Mouse (Mus musculus): ENCODE measurements at regions not wholly inside any gene's neighbourhood (a gene's known extent, or its start where the extent isn't known, plus 50 kb on each side); places are given as distances from the start of the nearest gene placed in this dataset.

- ATAC-seq (replicated peaks; ENCODE audit: low FRiP score), result no peak
- Histone ChIP-seq H3K4me2 (no peak overlapping the region), H3K9ac (no peak overlapping the region), H3K27me3 (peaks cover 10% of the 10 kb centered on the region), H3K4me3 (replicated peaks) (no peak overlapping the region), H3K9me3 (replicated peaks) (no peaks in the 10 kb centered on the region), H3K4me1 (peaks cover 18% of the 10 kb centered on the region), H3K36me3 (no peaks in the 10 kb centered on the region), H3K27ac (no peak overlapping the region)
- WGBS, result 87% methylated on average over 4 of the region's 4 CpGs
Observed at GRCm38 (mm10) chr13:47858946-47859345, 402.1 kb upstream of the Id4 start.

- H3K4me2 ChIP-seq, result no peak overlapping the region
- no peak for ATAC-seq (replicated peaks; ENCODE audit: low FRiP score)
- H3K36me3 ChIP-seq, result no peaks in the 10 kb centered on the region
- H3K9ac ChIP-seq, result no peak overlapping the region
- H3K9me3 ChIP-seq (replicated peaks), result no peaks in the 10 kb centered on the region
- no peak overlapping the region for H3K4me3 ChIP-seq (replicated peaks)
- H3K4me1 ChIP-seq, result peaks cover 14% of the 10 kb centered on the region
- 53% methylated on average over 8 of the region's 8 CpGs for whole genome bisulfite sequencing
- peaks cover 6% of the 10 kb centered on the region; the same call in 1 of the 2 replicates for H3K27me3 ChIP-seq
- no peak overlapping the region for H3K27ac ChIP-seq
Observed at GRCm38 (mm10) chr13:47860316-47860715, 400.7 kb upstream of the Id4 start.

DNA sequence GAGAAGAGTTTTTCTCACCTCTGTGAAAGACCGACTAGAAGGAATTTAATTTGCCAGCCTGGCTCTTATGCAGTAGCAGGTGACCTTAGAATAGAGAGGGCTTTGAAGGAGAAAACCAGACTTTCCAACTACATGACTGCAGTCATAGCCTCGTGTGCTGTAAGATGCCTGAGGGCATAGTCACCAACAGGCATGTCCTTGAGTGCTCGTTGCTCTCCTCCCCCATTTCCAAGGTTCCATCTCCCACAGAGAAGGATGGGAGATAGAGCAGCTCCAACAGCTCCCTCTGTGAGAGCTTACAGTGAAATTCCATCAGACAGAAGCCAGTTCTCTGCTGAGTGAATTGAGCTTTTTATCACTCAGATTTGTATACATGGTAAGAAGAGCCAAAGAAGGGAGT lies 398.1 kb upstream of the Id4 start:
- no peaks in the 10 kb centered on the region for H3K27me3 ChIP-seq
- H3K36me3 ChIP-seq, result no peaks in the 10 kb centered on the region
- H3K27ac ChIP-seq, result no peak overlapping the region
- H3K4me3 ChIP-seq (replicated peaks), result no peak overlapping the region
- H3K4me1 ChIP-seq, result 0 out of 2 replicates have a peak, but pooled peaks cover 2% of the 10 kb centered on the region
- H3K4me2 ChIP-seq, result no peak overlapping the region
- no peaks in the 10 kb centered on the region for H3K9me3 ChIP-seq (replicated peaks)
- 59% methylated on average over 3 of the region's 3 CpGs for WGBS
- ATAC-seq (replicated peaks; ENCODE audit: low FRiP score), result no peak
- H3K9ac ChIP-seq, result no peak overlapping the region

DNA sequence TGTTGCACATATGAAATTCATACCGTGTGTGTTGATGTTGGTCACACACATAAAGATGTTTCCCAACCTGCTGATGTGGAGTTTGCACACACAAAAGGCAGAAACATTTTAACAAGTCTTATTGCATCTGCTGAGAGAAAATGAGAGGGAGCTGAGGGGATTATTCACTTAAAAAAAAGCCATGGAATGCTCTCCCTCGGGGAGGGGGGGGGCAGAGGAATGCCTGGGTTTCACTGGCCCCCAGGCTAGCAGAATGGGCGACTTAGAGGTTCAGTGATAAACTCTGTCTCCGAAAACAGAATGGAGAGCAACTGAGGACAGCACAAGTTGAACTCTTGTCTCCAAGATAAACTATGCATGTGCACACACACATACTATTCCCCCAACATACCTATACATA lies 392.4 kb upstream of the Id4 start:
- no peak overlapping the region for H3K4me3 ChIP-seq (replicated peaks)
- no peak for ATAC-seq (replicated peaks; ENCODE audit: low FRiP score)
- WGBS, result 57% methylated on average over 4 of the region's 4 CpGs

GRCm38 (mm10) chr13:47869670-47870532 lies 391.1 kb upstream of the Id4 start:
- no peaks in the 10 kb centered on the region for H3K36me3 ChIP-seq
- no peak for ATAC-seq (replicated peaks; ENCODE audit: low FRiP score)
- no peak overlapping the region for H3K27ac ChIP-seq
- no peak overlapping the region for H3K4me2 ChIP-seq
- peaks cover 14% of the 10 kb centered on the region for H3K4me1 ChIP-seq
- no peak overlapping the region for H3K9ac ChIP-seq
- 51% methylated on average over 10 of the region's 10 CpGs for WGBS
- H3K4me3 ChIP-seq (replicated peaks), result no peak overlapping the region
- H3K27me3 ChIP-seq, result peaks cover 3% of the 10 kb centered on the region; the same call in 1 of the 2 replicates
- no peaks in the 10 kb centered on the region for H3K9me3 ChIP-seq (replicated peaks)

More for the DNA sequence above, 392.4 kb upstream of the Id4 start:
- no peak overlapping the region for H3K4me2 ChIP-seq
- no peaks in the 10 kb centered on the region for H3K9me3 ChIP-seq (replicated peaks)
- H3K9ac ChIP-seq, result no peak overlapping the region
- H3K27ac ChIP-seq, result no peak overlapping the region
- H3K4me1 ChIP-seq, result peaks cover 14% of the 10 kb centered on the region
- no peaks in the 10 kb centered on the region for H3K36me3 ChIP-seq
- peaks cover 3% of the 10 kb centered on the region; the same call in 1 of the 2 replicates for H3K27me3 ChIP-seq

DNA sequence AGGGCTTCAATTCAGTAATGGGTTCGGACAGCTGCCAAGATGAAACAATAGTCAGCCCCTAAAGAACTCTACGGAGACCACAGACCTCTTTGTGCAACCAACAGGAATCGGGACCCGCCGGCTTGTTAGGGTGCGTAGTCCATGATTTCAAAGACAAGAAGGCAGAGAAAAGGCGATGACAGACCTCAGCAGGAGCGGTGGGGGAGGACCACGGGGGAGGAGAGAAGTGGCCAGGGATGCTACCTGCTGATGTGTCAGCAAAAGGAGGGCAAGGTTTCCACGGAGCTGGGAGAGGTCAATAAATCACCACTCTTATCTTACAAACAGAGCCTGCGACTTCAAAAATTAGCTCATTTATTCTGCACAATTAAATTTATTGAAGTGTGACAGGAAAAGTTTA lies 388.4 kb upstream of the Id4 start:
- Histone ChIP-seq H3K36me3 (no peaks in the 10 kb centered on the region), H3K9me3 (replicated peaks) (no peaks in the 10 kb centered on the region), H3K4me3 (replicated peaks) (no peak overlapping the region), H3K9ac (no peak overlapping the region), H3K27ac (no peak overlapping the region), H3K4me2 (0 out of 2 replicates have a peak overlapping the region, but pooled peaks have one; percentile 22), H3K27me3 (peaks cover 3% of the 10 kb centered on the region; the same call in 1 of the 2 replicates), H3K4me1 (peaks cover 14% of the 10 kb centered on the region)
- WGBS, result 44% methylated on average over 11 of the region's 11 CpGs
- no peak for ATAC-seq (replicated peaks; ENCODE audit: low FRiP score)

DNA sequence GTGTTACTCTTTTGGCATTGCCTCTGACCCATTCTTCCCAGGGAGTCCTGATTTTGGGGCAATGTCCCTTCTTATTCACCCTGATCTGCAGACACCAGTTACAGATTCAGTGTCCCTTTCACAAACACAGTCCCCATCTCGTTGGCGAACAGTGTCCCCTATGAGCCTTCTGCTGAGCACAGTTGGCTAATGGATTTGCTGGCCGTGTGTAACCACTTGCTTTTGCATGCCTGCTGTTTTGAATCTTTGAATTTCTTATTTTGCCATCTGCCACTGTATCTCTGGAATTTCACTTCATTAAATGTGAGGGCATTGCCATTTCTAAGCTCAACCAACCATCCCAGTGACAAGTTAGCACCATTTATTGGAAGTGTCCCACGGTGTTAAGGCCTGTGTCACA lies 368.5 kb upstream of the Id4 start:
- WGBS, result 88% methylated on average over 4 of the region's 4 CpGs
- H3K4me3 ChIP-seq (replicated peaks), result no peak overlapping the region
- no peak overlapping the region for H3K4me2 ChIP-seq
- no peaks in the 10 kb centered on the region for H3K9me3 ChIP-seq (replicated peaks)
- H3K27ac ChIP-seq, result no peak overlapping the region
- no peak overlapping the region for H3K9ac ChIP-seq
- no peaks in the 10 kb centered on the region for H3K36me3 ChIP-seq
- no peak for ATAC-seq (replicated peaks; ENCODE audit: low FRiP score)
- H3K27me3 ChIP-seq, result no peaks in the 10 kb centered on the region
- no peaks in the 10 kb centered on the region for H3K4me1 ChIP-seq

GRCm38 (mm10) chr13:47894331-47894730 lies 366.7 kb upstream of the Id4 start:
- H3K4me1 ChIP-seq, result no peaks in the 10 kb centered on the region
- H3K27me3 ChIP-seq, result no peaks in the 10 kb centered on the region
- no peak overlapping the region for H3K27ac ChIP-seq
- 83% methylated on average over 1 of the region's 1 CpGs for WGBS
- H3K9ac ChIP-seq, result no peak overlapping the region
- no peak for ATAC-seq (replicated peaks; ENCODE audit: low FRiP score)
- no peaks in the 10 kb centered on the region for H3K36me3 ChIP-seq
- no peaks in the 10 kb centered on the region for H3K9me3 ChIP-seq (replicated peaks)
- H3K4me2 ChIP-seq, result no peak overlapping the region
- no peak overlapping the region for H3K4me3 ChIP-seq (replicated peaks)

GRCm38 (mm10) chr13:47895256-47895655 lies 365.8 kb upstream of the Id4 start:
- H3K9ac ChIP-seq, result no peak overlapping the region
- H3K4me2 ChIP-seq, result no peak overlapping the region
- no peak overlapping the region for H3K27ac ChIP-seq
- no peak overlapping the region for H3K4me3 ChIP-seq (replicated peaks)
- WGBS, result 75% methylated on average over 6 of the region's 6 CpGs
- H3K4me1 ChIP-seq, result no peaks in the 10 kb centered on the region
- ATAC-seq (replicated peaks; ENCODE audit: low FRiP score), result no peak
- H3K9me3 ChIP-seq (replicated peaks), result no peaks in the 10 kb centered on the region
- H3K27me3 ChIP-seq, result no peaks in the 10 kb centered on the region
- no peaks in the 10 kb centered on the region for H3K36me3 ChIP-seq

- no peaks in the 10 kb centered on the region for H3K27me3 ChIP-seq
- H3K4me3 ChIP-seq (replicated peaks), result no peak overlapping the region
- 89% methylated on average over 4 of the region's 4 CpGs for WGBS
- no peaks in the 10 kb centered on the region for H3K36me3 ChIP-seq
- H3K9ac ChIP-seq, result no peak overlapping the region
- H3K4me2 ChIP-seq, result no peak overlapping the region
- no peaks in the 10 kb centered on the region for H3K9me3 ChIP-seq (replicated peaks)
- no peaks in the 10 kb centered on the region for H3K4me1 ChIP-seq
- no peak for ATAC-seq (replicated peaks; ENCODE audit: low FRiP score)
- no peak overlapping the region for H3K27ac ChIP-seq
Observed at GRCm38 (mm10) chr13:47896646-47897045, 364.4 kb upstream of the Id4 start.

DNA sequence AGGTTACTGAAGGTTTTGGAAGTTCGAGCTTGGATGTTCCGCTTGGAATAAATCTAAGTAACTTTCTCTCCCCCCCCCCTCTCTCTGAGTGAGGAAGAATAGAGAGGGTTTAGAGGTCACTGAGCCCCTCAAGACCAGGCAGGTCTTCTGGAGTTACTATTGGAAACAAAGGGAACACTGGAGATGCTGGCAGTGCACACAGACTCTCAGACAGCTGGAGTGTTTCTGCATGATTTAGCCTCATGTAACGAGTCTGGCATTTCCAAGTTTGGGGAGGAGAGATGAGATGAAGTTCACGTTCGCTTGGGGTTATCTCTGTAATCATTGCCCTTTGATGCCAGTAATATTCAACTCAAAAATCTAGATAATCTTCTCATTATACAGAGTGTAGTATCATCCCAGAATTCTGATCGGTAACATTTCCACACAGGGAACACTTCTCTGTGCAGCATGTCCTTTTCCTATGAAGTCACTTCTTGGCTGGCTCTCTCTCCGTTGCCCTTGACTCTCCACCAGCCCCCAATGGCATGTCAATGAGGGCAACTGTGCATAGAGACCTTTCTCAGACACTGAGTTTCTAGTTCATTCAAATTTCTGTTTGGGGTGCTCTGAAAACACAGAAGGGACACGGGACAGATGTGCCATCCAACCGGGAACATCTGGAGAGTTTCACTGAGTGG lies 351.0 kb upstream of the Id4 start:
- no peak overlapping the region for H3K27ac ChIP-seq
- H3K9me3 ChIP-seq (replicated peaks), result no peaks in the 10 kb centered on the region
- peaks cover 7% of the 10 kb centered on the region; the same call in 1 of the 2 replicates for H3K4me1 ChIP-seq
- H3K4me3 ChIP-seq (replicated peaks), result no peak overlapping the region
- ATAC-seq (replicated peaks; ENCODE audit: low FRiP score), result no peak
- no peak overlapping the region for H3K4me2 ChIP-seq
- H3K9ac ChIP-seq, result no peak overlapping the region
- no peaks in the 10 kb centered on the region for H3K36me3 ChIP-seq
- no peaks in the 10 kb centered on the region for H3K27me3 ChIP-seq
- 53% methylated on average over 9 of the region's 9 CpGs for WGBS

DNA sequence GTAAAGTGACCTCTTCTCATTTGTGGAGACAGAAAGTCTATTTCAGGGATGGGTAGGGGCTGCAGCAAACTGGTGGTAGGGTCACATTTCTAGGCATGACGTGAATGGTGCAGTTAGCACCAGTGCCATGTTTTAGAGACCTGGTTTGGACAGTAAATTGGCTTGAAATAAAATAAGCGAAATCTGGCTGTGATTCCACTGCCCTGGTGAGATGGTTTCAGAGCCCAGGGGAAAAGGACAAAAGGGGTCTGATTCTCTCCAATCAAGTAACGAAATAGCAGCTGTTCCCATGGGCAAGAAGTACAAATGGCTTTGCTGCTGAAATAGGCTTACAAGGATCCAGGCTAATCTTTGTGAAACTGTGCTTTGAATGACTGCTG lies 350.5 kb upstream of the Id4 start:
- H3K9ac ChIP-seq, result no peak overlapping the region
- no peaks in the 10 kb centered on the region for H3K36me3 ChIP-seq
- H3K27me3 ChIP-seq, result no peaks in the 10 kb centered on the region
- 62% methylated on average over 3 of the region's 3 CpGs for WGBS
- H3K27ac ChIP-seq, result no peak overlapping the region
- no peak overlapping the region for H3K4me2 ChIP-seq
- H3K4me1 ChIP-seq, result peaks cover 7% of the 10 kb centered on the region; the same call in 1 of the 2 replicates
- no peak overlapping the region for H3K4me3 ChIP-seq (replicated peaks)
- ATAC-seq (replicated peaks; ENCODE audit: low FRiP score), result no peak
- no peaks in the 10 kb centered on the region for H3K9me3 ChIP-seq (replicated peaks)
